Mouse (Mus musculus) limb, embryonic 12.5 days (tissue): ENCODE results near the gene Unc79. TPM values are rescaled to one million over a fixed set of nuclear protein-coding genes. Genes with fewer than 3 reads are reported as not detected.

ENCODE experiments used
- ATAC-seq: fragments of 200-750 bp; cut with Nextera tagmentation; 2 replicates; pipeline ENCODE4 v1.8.0; 2017; ENCODE audit warnings: low read depth, moderate TSS enrichment; ENCODE audit not compliant: insufficient number of reproducible peaks, insufficient read depth, low FRiP score, low TSS enrichment
- H3K27ac ChIP-seq: fragments of 300-500 bp; sonication (generic); 2 replicates; pipeline ENCODE4 v1.5.1; 2016; ENCODE audit warnings: mild to moderate bottlenecking, moderate library complexity
- H3K27me3 ChIP-seq: fragments of 300-500 bp; sonication (generic); 2 replicates; pipeline ENCODE4 v1.6.1; 2016; ENCODE audit warnings: mild to moderate bottlenecking, moderate library complexity
- H3K36me3 ChIP-seq: fragments of 300-500 bp; sonication (generic); 2 replicates; pipeline ENCODE4 v1.6.1; 2016; ENCODE audit warnings: mild to moderate bottlenecking, moderate library complexity
- H3K4me1 ChIP-seq: fragments of 300-500 bp; sonication (generic); replicated peaks from 2 replicates; pipeline ENCODE4 v1.6.1; 2016
- H3K4me2 ChIP-seq: fragments of 300-500 bp; sonication (generic); 2 replicates; pipeline ENCODE4 v1.6.1; 2016; ENCODE audit warnings: mild to moderate bottlenecking, moderate library complexity
- H3K4me3 ChIP-seq: fragments of 300-500 bp; sonication (generic); replicated peaks from 2 replicates; pipeline ENCODE4 v1.5.1; 2016; ENCODE audit warnings: mild to moderate bottlenecking
- H3K9ac ChIP-seq: fragments of 300-500 bp; sonication (generic); replicated peaks from 2 replicates; pipeline ENCODE4 v1.6.1; 2016; ENCODE audit warnings: mild to moderate bottlenecking, moderate library complexity
- H3K9me3 ChIP-seq: fragments of 300-500 bp; sonication (generic); 2 replicates; pipeline ENCODE4 v1.6.1; 2016; ENCODE audit warnings: mild to moderate bottlenecking, moderate library complexity
- WGBS: fragments of 180-500 bp; shearing (Covaris S2); methylation state at CpG from one replicate; pipeline ENCODE4 v1.1.7; 2016; 5-methylcytosine and 5-hydroxymethylcytosine counted together
- polyA plus RNA-seq: library from polyadenylated mRNA; unstranded; fragments of >200 nt; fragmentation: Nextera tagmentation; extraction: Ambion mirVana; gene quantifications from 2 replicates; pipeline ENCODE4 v1.2.1, GENCODE M21; 2016

Gene Unc79
- polyA plus RNA-seq, 1 experiment from 2014 or later, result 0.26 TPM

DNA sequence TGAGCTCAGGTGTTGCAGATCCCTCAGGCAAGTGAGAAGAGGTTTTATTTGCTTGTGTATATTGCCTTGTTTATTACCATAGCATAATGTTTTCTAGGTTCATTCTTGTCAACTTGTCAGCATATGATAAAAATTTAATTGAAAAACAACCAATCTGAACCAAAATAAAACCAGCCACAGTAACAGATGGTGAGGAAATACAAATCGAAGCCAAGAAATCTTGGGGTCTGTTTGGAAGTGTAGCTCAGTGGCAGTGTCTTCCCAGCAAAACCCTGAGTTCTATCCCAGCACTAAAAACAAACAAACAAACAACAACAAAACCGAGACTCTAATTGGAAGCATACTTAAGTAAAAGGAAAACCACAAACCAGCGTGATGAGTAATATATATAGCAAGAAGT, 131.4 kb downstream of the Unc79 start:
- H3K27me3 ChIP-seq, result no peaks in the 10 kb centered on the region
- H3K4me3 ChIP-seq, result no peak overlapping the region
- no peak for ATAC-seq
- H3K27ac ChIP-seq, result no peak overlapping the region
- H3K9me3 ChIP-seq, result no peaks in the 10 kb centered on the region
- no peak overlapping the region for H3K4me2 ChIP-seq
- H3K36me3 ChIP-seq, result no peaks in the 10 kb centered on the region
- no peaks in the 10 kb centered on the region for H3K4me1 ChIP-seq
- H3K9ac ChIP-seq, result no peak overlapping the region
- WGBS, result 66% methylated on average over 3 of the region's 3 CpGs

DNA sequence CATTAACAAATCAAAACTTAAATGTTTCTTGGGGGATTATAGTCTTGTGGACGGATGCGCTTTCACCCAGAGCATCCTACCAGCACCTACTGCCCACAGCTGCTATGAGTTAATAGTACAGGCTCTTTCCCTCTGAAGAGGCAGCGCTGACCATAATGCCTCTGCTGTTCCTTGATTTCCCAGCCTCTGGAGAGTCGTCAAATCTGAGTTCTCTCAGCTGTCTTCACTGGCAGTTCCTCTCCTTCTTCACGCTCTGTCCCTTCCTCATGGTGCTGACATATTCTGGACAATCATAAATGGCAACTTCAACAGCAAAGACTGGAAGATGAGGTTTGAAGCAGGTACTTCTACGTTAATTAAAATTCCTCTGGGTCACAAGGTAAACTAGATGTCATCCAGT, 143.2 kb downstream of the Unc79 start:
- no peak overlapping the region for H3K4me2 ChIP-seq
- ATAC-seq, result no peak
- no peaks in the 10 kb centered on the region for H3K36me3 ChIP-seq
- no peak overlapping the region for H3K27ac ChIP-seq
- WGBS, result 80% methylated on average over 6 of the region's 6 CpGs
- no peaks in the 10 kb centered on the region for H3K4me1 ChIP-seq
- no peaks in the 10 kb centered on the region for H3K27me3 ChIP-seq
- H3K9me3 ChIP-seq, result no peaks in the 10 kb centered on the region
- no peak overlapping the region for H3K4me3 ChIP-seq
- H3K9ac ChIP-seq, result no peak overlapping the region

DNA sequence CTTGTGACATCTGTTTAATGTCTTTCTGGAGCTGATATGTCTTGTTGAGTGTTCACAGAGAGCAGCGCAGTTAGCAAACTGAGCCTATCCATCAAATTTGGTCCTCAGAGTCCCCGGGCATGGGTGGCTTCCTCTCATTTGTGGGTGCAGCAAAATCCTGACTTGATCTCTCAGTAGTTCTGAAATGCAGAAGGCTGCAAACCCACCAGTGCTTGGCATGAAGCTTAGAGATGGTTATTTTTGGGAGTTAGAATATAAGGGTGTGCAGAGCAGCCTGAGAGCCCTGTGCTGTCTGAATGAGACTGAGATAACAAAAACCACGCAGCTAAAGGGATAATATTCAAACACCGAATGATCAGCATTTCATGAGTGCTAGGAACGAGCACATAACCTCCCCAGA, 146.5 kb downstream of the Unc79 start:
- Histone ChIP-seq H3K4me2 (no peak overlapping the region), H3K9me3 (no peaks in the 10 kb centered on the region), H3K27ac (no peak overlapping the region), H3K4me1 (no peaks in the 10 kb centered on the region), H3K27me3 (no peaks in the 10 kb centered on the region), H3K9ac (no peak overlapping the region), H3K36me3 (no peaks in the 10 kb centered on the region), H3K4me3 (no peak overlapping the region)
- WGBS, result 74% methylated on average over 5 of the region's 5 CpGs
- no peak for ATAC-seq

DNA sequence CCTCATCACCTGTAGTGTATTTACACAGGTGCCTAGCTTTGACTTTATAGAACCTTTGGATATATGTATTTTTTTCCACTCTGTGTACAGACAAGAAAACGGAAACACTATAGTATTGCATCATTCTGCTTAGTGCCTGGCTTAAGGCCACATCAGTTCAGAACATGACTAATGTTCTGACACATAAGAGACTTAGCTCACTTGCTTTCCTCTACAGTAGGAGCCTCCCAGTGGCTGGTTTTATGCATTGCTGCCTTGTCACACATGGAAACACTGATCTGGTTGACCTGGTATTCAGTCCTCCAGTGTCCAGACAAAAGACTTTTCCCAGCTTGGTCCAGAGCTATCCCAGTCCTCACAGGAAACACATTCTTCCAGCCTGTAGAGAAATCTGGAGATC, 150.5 kb downstream of the Unc79 start:
- no peaks in the 10 kb centered on the region for H3K4me1 ChIP-seq
- H3K4me3 ChIP-seq, result no peak overlapping the region
- no peaks in the 10 kb centered on the region for H3K36me3 ChIP-seq
- H3K9ac ChIP-seq, result no peak overlapping the region
- ATAC-seq, result no peak
- H3K4me2 ChIP-seq, result no peak overlapping the region
- H3K9me3 ChIP-seq, result no peaks in the 10 kb centered on the region
- no peaks in the 10 kb centered on the region for H3K27me3 ChIP-seq
- H3K27ac ChIP-seq, result no peak overlapping the region
- 83% methylated on average over 1 of the region's 1 CpGs for WGBS

DNA sequence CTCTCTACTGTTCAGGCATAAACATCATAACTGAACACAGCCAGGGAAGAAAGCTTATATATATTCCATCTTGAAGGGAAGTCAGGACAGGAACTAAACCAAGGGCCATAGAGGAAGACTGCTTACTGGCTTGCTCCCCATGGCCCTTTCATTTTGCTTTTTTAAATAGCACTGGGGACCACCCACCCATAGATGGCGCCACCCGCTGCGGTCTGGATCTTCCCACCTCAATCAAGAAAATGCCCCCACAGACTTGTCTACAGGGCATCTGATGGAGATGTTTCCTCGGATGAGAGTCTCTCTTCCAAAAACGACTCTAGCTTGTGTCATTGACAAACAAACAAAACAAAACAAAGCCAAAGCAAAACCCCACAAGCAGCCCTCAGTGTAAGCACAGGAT, 151.4 kb downstream of the Unc79 start:
- no peaks in the 10 kb centered on the region for H3K4me1 ChIP-seq
- H3K27me3 ChIP-seq, result no peaks in the 10 kb centered on the region
- no peak overlapping the region for H3K9ac ChIP-seq
- no peak overlapping the region for H3K4me3 ChIP-seq
- H3K4me2 ChIP-seq, result no peak overlapping the region
- no peak for ATAC-seq
- 59% methylated on average over 5 of the region's 5 CpGs for WGBS
- no peaks in the 10 kb centered on the region for H3K9me3 ChIP-seq
- no peaks in the 10 kb centered on the region for H3K36me3 ChIP-seq
- no peak overlapping the region for H3K27ac ChIP-seq

DNA sequence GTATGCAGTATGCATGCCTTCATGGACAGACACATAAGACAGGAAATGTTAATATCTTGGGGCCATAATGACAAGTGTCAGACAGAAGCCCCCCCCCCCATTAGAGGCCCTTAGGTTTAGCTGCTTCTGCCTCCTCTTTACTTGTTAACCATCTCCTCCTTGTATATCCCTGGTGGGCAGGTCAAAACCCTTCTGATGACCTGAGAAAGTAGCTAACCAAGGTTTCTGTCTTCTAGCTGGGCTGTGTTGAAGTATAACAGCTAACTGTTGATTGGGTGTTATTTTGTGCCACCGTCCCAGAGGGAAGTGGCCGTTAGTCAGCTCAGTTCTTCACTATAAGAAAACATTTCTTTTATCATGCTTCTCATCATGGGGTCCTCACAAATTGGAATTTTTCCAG, 154.4 kb downstream of the Unc79 start:
- Histone ChIP-seq H3K9me3 (no peaks in the 10 kb centered on the region), H3K27me3 (no peaks in the 10 kb centered on the region), H3K27ac (no peak overlapping the region), H3K4me1 (no peaks in the 10 kb centered on the region), H3K4me2 (no peak overlapping the region), H3K36me3 (no peaks in the 10 kb centered on the region), H3K9ac (no peak overlapping the region), H3K4me3 (no peak overlapping the region)
- ATAC-seq, result no peak
- 65% methylated on average over 2 of the region's 2 CpGs for WGBS

DNA sequence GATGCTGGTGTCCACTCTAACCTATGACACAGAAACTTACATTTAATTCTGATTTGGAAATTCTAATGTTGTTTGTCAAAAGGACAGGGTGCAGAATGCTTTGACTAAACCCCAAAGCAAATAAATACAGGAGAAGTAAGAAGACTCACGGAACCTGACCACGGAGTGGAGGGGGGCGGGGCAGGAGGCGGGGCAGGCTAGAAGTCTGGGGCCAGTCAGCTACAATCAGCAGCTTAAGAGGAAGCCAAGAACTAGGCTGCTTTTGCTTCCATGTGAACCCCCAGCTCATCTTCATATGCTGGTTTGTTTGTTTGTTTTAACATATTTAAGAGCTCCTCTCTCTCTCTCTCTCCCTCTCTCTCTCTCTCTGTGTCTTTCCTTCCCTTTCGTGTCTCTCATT, 154.9 kb downstream of the Unc79 start:
- Histone ChIP-seq H3K4me2 (peak overlapping the region; percentile 36), H3K9me3 (no peaks in the 10 kb centered on the region), H3K27me3 (no peaks in the 10 kb centered on the region), H3K4me3 (no peak overlapping the region), H3K9ac (no peak overlapping the region), H3K4me1 (no peaks in the 10 kb centered on the region), H3K36me3 (no peaks in the 10 kb centered on the region), H3K27ac (no peak overlapping the region)
- no peak for ATAC-seq
- WGBS, result 21% methylated on average over 5 of the region's 5 CpGs

DNA sequence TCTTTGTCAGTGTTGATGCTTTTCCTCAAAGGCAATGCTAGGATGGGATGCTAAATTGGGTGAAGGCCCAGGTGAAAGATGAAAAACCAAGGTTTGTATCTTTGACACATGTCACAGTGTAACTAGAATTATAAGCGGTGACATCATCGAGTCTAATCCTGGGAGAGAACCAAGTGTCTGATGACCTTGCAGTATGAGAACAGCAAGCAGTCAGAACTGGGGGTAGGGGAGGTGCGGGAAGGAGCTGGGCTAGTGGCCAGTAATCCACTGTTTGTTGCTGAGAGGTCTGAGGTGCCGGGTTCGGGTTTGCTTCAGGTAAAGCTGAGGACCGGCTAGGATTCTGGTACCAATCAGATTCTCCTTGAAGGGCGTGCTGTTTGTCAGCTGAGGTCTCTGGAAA, 160.6 kb downstream of the Unc79 start:
- H3K4me1 ChIP-seq, result no peaks in the 10 kb centered on the region
- H3K27me3 ChIP-seq, result no peaks in the 10 kb centered on the region
- no peaks in the 10 kb centered on the region for H3K9me3 ChIP-seq
- no peak overlapping the region for H3K4me2 ChIP-seq
- ATAC-seq, result no peak
- no peaks in the 10 kb centered on the region for H3K36me3 ChIP-seq
- H3K27ac ChIP-seq, result no peak overlapping the region
- WGBS, result 92% methylated on average over 7 of the region's 7 CpGs
- no peak overlapping the region for H3K4me3 ChIP-seq
- no peak overlapping the region for H3K9ac ChIP-seq

DNA sequence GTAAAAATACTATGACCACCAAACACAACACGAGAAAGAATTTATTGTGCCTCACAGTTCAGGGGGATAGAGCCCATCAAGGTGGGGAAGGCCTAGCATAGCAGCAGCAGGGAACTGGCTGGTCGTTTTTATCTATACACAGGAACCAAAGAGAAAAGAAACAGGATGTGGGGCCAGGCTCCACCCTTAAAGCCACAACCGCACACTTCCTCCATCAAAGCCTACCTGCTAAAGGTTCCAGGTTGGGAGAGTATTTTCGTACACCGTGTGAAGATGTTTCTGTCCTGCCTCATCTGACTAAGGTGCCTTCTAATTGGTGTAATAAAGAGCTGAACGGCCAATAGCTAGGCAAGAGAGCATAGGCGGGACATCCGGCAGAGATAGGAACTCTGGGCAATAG, 168.0 kb downstream of the Unc79 start:
- no peak for ATAC-seq
- Histone ChIP-seq H3K9me3 (no peaks in the 10 kb centered on the region), H3K9ac (no peak overlapping the region), H3K27ac (no peak overlapping the region), H3K36me3 (no peaks in the 10 kb centered on the region), H3K4me2 (no peak overlapping the region), H3K27me3 (no peaks in the 10 kb centered on the region), H3K4me1 (peaks cover 8% of the 10 kb centered on the region; the same call in 1 of the 2 replicates), H3K4me3 (no peak overlapping the region)
- WGBS, result 83% methylated on average over 8 of the region's 8 CpGs

DNA sequence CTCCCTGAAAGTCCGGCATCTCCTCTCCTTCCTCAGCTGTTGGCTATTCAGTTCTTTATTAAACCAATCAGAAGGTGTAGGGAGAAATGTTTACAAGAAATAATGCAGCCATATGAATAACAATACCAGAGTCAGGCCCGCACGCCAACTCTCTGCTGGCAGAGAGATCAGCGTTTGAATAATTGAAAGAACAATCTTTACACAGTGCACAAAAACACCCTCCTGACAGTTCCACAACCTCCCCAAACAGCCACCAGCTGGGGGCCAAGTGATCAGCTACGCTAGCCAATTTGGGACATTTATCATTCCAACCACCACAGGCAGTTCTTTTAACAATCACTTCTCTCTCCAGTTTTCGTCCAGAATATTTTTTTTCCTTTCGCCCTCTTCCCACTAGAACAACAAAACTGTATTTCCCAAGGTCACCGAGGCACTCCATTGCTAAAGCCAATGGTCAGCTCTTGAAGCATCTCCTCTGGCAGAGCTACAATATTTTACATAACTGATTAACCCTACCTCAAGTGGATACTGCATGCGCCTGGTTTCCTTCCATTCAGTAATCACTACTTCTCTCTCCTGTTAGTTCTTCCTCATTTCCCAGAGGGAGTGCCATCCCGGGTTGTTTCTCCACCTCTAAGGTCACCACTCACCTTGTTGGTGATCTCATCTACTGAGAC, 169.0 kb downstream of the Unc79 start:
- ATAC-seq, result no peak
- Histone ChIP-seq H3K27ac (no peak overlapping the region), H3K9me3 (no peaks in the 10 kb centered on the region), H3K4me1 (peaks cover 8% of the 10 kb centered on the region; the same call in 1 of the 2 replicates), H3K36me3 (no peaks in the 10 kb centered on the region), H3K9ac (no peak overlapping the region), H3K4me3 (no peak overlapping the region), H3K27me3 (no peaks in the 10 kb centered on the region), H3K4me2 (no peak overlapping the region)
- WGBS, result 69% methylated on average over 10 of the region's 10 CpGs

DNA sequence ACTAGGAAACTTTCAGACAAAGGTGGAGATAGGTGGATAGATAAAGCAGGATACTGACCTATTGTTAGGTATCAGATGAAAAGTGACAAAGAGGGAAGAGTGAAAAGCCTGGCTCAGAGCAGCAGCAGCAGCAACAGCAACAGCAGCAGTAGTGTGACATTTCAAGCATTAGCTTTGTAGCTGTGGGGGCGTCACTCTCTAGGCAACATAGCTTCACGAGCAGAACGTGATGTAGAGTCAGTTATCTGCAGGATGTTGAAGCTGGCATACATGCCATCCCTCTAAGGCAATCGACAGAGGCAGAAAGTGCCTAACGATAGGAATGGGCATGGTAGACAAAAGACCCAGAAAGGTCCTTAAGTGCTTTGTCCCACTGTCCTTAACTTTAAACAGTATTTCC, 173.3 kb downstream of the Unc79 start:
- no peak overlapping the region for H3K4me2 ChIP-seq
- H3K27me3 ChIP-seq, result no peaks in the 10 kb centered on the region
- H3K9me3 ChIP-seq, result no peaks in the 10 kb centered on the region
- H3K27ac ChIP-seq, result no peak overlapping the region
- no peaks in the 10 kb centered on the region for H3K36me3 ChIP-seq
- 91% methylated on average over 5 of the region's 5 CpGs for WGBS
- H3K4me3 ChIP-seq, result no peak overlapping the region
- ATAC-seq, result no peak
- no peak overlapping the region for H3K9ac ChIP-seq
- peaks cover 12% of the 10 kb centered on the region; the same call in 1 of the 2 replicates for H3K4me1 ChIP-seq

DNA sequence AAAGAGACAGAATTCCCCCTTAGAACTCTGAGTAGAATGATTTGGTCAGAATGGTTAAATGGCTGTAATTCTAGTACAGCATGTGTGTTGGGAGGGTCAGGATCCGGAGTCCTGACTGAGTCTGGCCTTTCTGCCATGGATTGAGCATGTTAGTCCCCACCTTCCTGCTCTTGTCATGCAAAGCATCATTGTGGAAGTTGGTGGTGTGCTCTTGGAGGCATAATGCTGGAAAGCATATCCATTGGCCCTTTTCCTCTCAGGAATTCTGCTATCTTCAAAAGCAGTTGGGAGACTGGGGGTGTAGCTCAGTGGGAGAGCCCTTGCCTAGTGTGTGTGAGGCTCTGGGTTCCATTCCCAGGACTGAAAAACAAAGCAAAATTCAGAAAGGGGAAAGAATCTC, 175.2 kb downstream of the Unc79 start:
- Histone ChIP-seq H3K27ac (no peak overlapping the region), H3K36me3 (no peaks in the 10 kb centered on the region), H3K4me3 (no peak overlapping the region), H3K9me3 (no peaks in the 10 kb centered on the region), H3K4me2 (no peak overlapping the region), H3K4me1 (peaks cover 9% of the 10 kb centered on the region; the same call in 1 of the 2 replicates), H3K27me3 (no peaks in the 10 kb centered on the region), H3K9ac (no peak overlapping the region)
- no peak for ATAC-seq
- 77% methylated on average over 1 of the region's 1 CpGs for WGBS
